Mouse (Mus musculus): ENCODE measurements around the gene Sdhb. TPM values are rescaled to one million over a fixed set of nuclear protein-coding genes. Genes with fewer than 3 reads are reported as not detected.

Gene Sdhb
- total RNA-seq (2021): 452 and 458 TPM in 2 replicates
- long read RNA-seq, transcript Sdhb-201 (8 exons, 1,142 nt): major isoform, 687 of 823 reads
- long read RNA-seq, partial matches to known transcripts: 67 of 823 reads
- long read RNA-seq, other reads (novel, unspliced or antisense): 66 of 823 reads

GRCm38 (mm10) chr4:140960781-140961466 is at the start of gene Sdhb:
Gene Sdhb (plus strand): TSS chr4:140961203.
- peak; percentile 94 for DNase-seq

- DNase-seq: no peak
Observed at GRCm38 (mm10) chr4:140911416-140911815, 49.6 kb upstream of the Sdhb start.

GRCm38 (mm10) chr4:140912271-140912833 is 48.7 kb upstream of the Sdhb start:
- DNase-seq: no peak

GRCm38 (mm10) chr4:140913565-140913964 is 47.4 kb upstream of the Sdhb start:
- no peak for DNase-seq

GRCm38 (mm10) chr4:140914731-140915131 is 46.3 kb upstream of the Sdhb start:
- no peak for DNase-seq

GRCm38 (mm10) chr4:140915235-140915634 is 45.8 kb upstream of the Sdhb start:
- DNase-seq: no peak

GRCm38 (mm10) chr4:140916296-140916695 is 44.7 kb upstream of the Sdhb start:
- DNase-seq: no peak

- no peak for DNase-seq
Observed at GRCm38 (mm10) chr4:140917451-140917850, 43.6 kb upstream of the Sdhb start.

GRCm38 (mm10) chr4:140919974-140920836 is 40.8 kb upstream of the Sdhb start:
- no peak for DNase-seq

GRCm38 (mm10) chr4:140922508-140922907 is 38.5 kb upstream of the Sdhb start:
- DNase-seq: no peak

GRCm38 (mm10) chr4:140925648-140926047 is 35.4 kb upstream of the Sdhb start:
- no peak for DNase-seq

- no peak for DNase-seq
Observed at GRCm38 (mm10) chr4:140928349-140928748, 32.7 kb upstream of the Sdhb start.

- no peak for DNase-seq
Observed at GRCm38 (mm10) chr4:140929745-140930144, 31.3 kb upstream of the Sdhb start.

GRCm38 (mm10) chr4:140930900-140931470 is 30.0 kb upstream of the Sdhb start:
- no peak for DNase-seq

GRCm38 (mm10) chr4:140935643-140936042 is 25.4 kb upstream of the Sdhb start:
- no peak for DNase-seq

GRCm38 (mm10) chr4:140944356-140944755 is 16.6 kb upstream of the Sdhb start:
- no peak for DNase-seq

- DNase-seq: no peak
Observed at GRCm38 (mm10) chr4:140944961-140945442, 16.0 kb upstream of the Sdhb start.

- DNase-seq: no peak
Observed at GRCm38 (mm10) chr4:140945571-140945970, 15.4 kb upstream of the Sdhb start.

- no peak for DNase-seq
Observed at GRCm38 (mm10) chr4:140946048-140946447, 15.0 kb upstream of the Sdhb start.

GRCm38 (mm10) chr4:140946580-140947205 is 14.3 kb upstream of the Sdhb start:
- DNase-seq: no peak

GRCm38 (mm10) chr4:140947487-140948440 is 13.2 kb upstream of the Sdhb start:
- DNase-seq: no peak
